Mouse (Mus musculus) liver, adult 2 months (tissue): ENCODE results near the gene Zc3h18. TPM values are rescaled to one million over a fixed set of nuclear protein-coding genes. Genes with fewer than 3 reads are reported as not detected.

Source experiments
- DNase-seq: peaks from one replicate; pipeline ENCODE4 v3.0.0-alpha.2; 2011; ENCODE audit warnings: low read depth, low spot score; ENCODE audit errors: extremely low read depth
- H3K27ac ChIP-seq: fragments of 200-500 bp; replicated peaks from 2 replicates; pipeline ENCODE4 v1.5.1; 2012; ENCODE audit warnings: low read depth, mild to moderate bottlenecking, control low read depth, inconsistent platforms, low read length; ENCODE audit not compliant: insufficient read depth
- H3K27me3 ChIP-seq: fragments of 200-500 bp; 2 replicates; pipeline ENCODE4 v1.6.1; 2012; ENCODE audit warnings: mild to moderate bottlenecking, moderate library complexity, low read length, inconsistent platforms; ENCODE audit not compliant: control insufficient read depth, insufficient read depth
- H3K36me3 ChIP-seq: fragments of 200-500 bp; 2 replicates; pipeline ENCODE4 v1.6.1; 2012; ENCODE audit warnings: low read length, inconsistent platforms; ENCODE audit not compliant: control insufficient read depth, insufficient read depth
- H3K4me1 ChIP-seq: fragments of 200-500 bp; 2 replicates; pipeline ENCODE4 v1.6.1; 2011; ENCODE audit warnings: low read length; ENCODE audit not compliant: control insufficient read depth, insufficient read depth
- H3K4me3 ChIP-seq: fragments of 200-500 bp; 2 replicates; pipeline ENCODE4 v1.5.1; 2011; ENCODE audit warnings: low read depth, mild to moderate bottlenecking, control low read depth, low read length, moderate library complexity; ENCODE audit not compliant: insufficient read depth
- H3K79me2 ChIP-seq: fragments of 200-500 bp; 2 replicates; pipeline ENCODE4 v1.6.1; 2012; ENCODE audit warnings: inconsistent platforms, mild to moderate bottlenecking, low read length, moderate library complexity; ENCODE audit not compliant: control insufficient read depth, insufficient read depth
- H3K9ac ChIP-seq: fragments of 200-500 bp; 2 replicates; pipeline ENCODE4 v1.6.1; 2012; ENCODE audit warnings: low read depth, mild to moderate bottlenecking, control low read depth, inconsistent platforms, low read length
- CTCF ChIP-seq: fragments of 200-500 bp; IDR thresholded peaks from 2 replicates; pipeline ENCODE4 v1.5.1; 2011; ENCODE audit warnings: low read depth, low read length, control low read depth
- POLR2A ChIP-seq: fragments of 200-500 bp; IDR thresholded peaks from 2 replicates; pipeline ENCODE4 v1.6.1; 2011; ENCODE audit warnings: low read length, control low read depth; ENCODE audit not compliant: insufficient read depth; ENCODE audit errors: extremely low read depth
- WGBS: fragments of 180-500 bp; shearing (Covaris S2); methylation state at CpG from one replicate; pipeline ENCODE4 v1.1.7; 2018; 5-methylcytosine and 5-hydroxymethylcytosine counted together
- polyA plus RNA-seq: library from polyadenylated mRNA; depleted of rRNA; stranded (reverse); fragments of >200 nt; gene quantifications from 2 replicates; pipeline ENCODE4 v1.2.3, GENCODE M21; 2012
- total RNA-seq: library from RNA; depleted of rRNA; stranded (reverse); fragments of >200 nt; gene quantifications from 2 replicates; pipeline ENCODE4 v1.2.3, GENCODE M21; 2014

Gene Zc3h18
- total and polyA plus RNA-seq, 2 experiments = 10.9 to 22.3 TPM

- 85% methylated on average over 6 of the region's 6 CpGs for WGBS
- no peak for TF ChIP-seq CTCF
- TF ChIP-seq POLR2A = no peak
- H3K36me3 ChIP-seq = peaks cover 20% of the 10 kb centered on the region; the same call in 1 of the 2 replicates
- no peaks in the 10 kb centered on the region for H3K4me1 ChIP-seq
- no peak overlapping the region for H3K27ac ChIP-seq
- H3K4me3 ChIP-seq = no peak overlapping the region
- no peak for DNase-seq
- no peak overlapping the region for H3K9ac ChIP-seq
- H3K27me3 ChIP-seq = no peaks in the 10 kb centered on the region
- H3K79me2 ChIP-seq = no peaks in the 10 kb centered on the region
Observed at GRCm38 (mm10) chr8:122415554-122415953, 39.1 kb downstream of the Zc3h18 start.

DNA sequence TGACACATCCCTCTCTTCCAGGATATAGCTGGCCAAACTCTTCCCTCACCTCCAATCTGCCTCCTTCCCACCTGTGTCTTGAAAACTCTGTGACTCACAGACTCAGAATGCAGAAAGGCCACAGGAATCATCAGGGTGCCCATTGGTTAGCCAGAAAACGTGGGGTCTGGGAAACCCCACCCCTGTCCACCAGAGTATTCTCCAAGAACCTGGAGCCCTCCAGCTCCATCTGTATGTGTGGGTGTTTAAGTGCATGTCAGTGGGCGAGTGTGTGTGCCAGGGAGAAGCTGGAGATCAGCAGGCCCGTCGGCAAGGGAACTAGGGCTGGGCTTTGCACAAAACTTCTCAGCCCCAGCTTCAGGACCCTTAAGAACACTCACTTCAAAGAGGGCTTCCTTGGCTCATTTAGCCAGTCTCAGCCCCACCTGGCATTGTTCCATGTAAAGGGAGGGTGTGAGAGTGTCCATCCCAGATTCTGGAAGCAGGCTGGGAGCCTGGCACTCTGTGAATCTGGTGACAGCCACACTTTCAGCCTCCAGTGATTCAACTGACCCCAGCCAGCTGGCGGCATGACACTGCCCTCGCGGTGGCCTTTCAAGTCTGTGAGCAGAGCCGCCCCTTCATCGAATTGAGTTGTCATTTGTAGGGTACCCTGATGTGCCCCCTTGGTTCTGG, 43.6 kb downstream of the Zc3h18 start:
- Histone ChIP-seq H3K27ac (no peak overlapping the region), H3K27me3 (no peaks in the 10 kb centered on the region), H3K36me3 (peaks cover 8% of the 10 kb centered on the region; the same call in 1 of the 2 replicates), H3K9ac (no peak overlapping the region), H3K4me1 (no peaks in the 10 kb centered on the region), H3K4me3 (no peak overlapping the region), H3K79me2 (no peaks in the 10 kb centered on the region)
- TF ChIP-seq POLR2A (no peak), CTCF (no peak)
- 78% methylated on average over 9 of the region's 9 CpGs for WGBS
- no peak for DNase-seq

GRCm38 (mm10) chr8:122421376-122422070, 45.1 kb downstream of the Zc3h18 start, which contains the start of gene Il17c:
TSS of gene Il17c (plus strand) at chr8:122422020.
- no peak for DNase-seq
- no peak within 1 kb of the TSS for H3K27ac ChIP-seq
- no peaks in the 10 kb centered on the region for H3K79me2 ChIP-seq
- no peaks in the 10 kb centered on the region; the same call in 1 of the 2 replicates for H3K36me3 ChIP-seq
- no peaks in the 10 kb centered on the region for H3K4me1 ChIP-seq
- TF ChIP-seq POLR2A = no peak
- no peak for TF ChIP-seq CTCF
- H3K9ac ChIP-seq = no peak within 1 kb of the TSS
- H3K4me3 ChIP-seq = no peak within 1 kb of the TSS
- 69% methylated on average over 14 of the region's 14 CpGs for WGBS
- no peaks in the 10 kb centered on the region for H3K27me3 ChIP-seq

DNA sequence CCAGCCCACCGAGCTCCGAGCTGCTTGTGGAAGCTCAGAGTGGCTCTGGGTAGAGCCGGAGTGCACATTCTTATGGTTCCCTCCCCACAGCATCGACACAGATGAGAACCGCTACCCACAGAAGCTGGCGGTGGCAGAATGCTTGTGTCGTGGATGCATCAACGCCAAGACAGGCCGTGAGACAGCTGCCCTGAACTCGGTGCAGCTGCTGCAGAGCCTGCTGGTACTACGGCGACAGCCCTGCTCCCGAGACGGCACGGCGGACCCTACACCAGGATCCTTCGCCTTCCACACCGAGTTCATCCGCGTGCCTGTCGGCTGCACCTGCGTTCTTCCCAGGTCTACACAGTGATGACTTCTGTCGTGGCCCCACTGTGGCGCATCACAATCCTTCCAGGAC, 46.8 kb downstream of the Zc3h18 start:
- no peak for TF ChIP-seq CTCF
- TF ChIP-seq POLR2A = no peak
- WGBS = 93% methylated on average over 24 of the region's 24 CpGs
- H3K79me2 ChIP-seq = no peaks in the 10 kb centered on the region
- no peak overlapping the region for H3K27ac ChIP-seq
- no peak overlapping the region for H3K9ac ChIP-seq
- H3K4me3 ChIP-seq = no peak overlapping the region
- no peaks in the 10 kb centered on the region for H3K27me3 ChIP-seq
- no peaks in the 10 kb centered on the region for H3K4me1 ChIP-seq
- no peaks in the 10 kb centered on the region for H3K36me3 ChIP-seq
- DNase-seq = no peak

DNA sequence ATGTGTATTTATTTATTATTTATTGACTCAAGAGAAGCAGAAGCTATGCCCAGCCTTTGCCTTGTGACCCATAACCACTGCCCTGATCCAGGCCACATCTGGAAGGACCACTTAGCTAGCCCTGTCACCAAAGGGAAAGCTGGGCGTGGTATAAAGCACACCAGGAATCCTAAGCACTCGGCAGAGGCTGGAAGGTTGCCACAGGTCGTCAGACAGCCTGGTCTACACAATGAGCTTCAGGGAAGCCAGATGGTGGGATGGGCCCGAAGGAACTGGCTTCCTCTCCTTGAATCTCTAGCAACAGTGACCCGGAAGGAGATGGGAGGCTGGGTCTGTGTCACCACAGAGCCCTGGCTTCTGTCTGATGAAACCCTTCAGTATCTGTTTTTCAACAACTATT, 47.2 kb downstream of the Zc3h18 start:
- TF ChIP-seq POLR2A (no peak), CTCF (no peak)
- H3K4me1 ChIP-seq = no peaks in the 10 kb centered on the region
- no peak overlapping the region for H3K9ac ChIP-seq
- no peak overlapping the region for H3K27ac ChIP-seq
- no peaks in the 10 kb centered on the region for H3K79me2 ChIP-seq
- 59% methylated on average over 5 of the region's 5 CpGs for WGBS
- H3K36me3 ChIP-seq = no peaks in the 10 kb centered on the region
- no peak overlapping the region for H3K4me3 ChIP-seq
- no peaks in the 10 kb centered on the region for H3K27me3 ChIP-seq
- no peak for DNase-seq

DNA sequence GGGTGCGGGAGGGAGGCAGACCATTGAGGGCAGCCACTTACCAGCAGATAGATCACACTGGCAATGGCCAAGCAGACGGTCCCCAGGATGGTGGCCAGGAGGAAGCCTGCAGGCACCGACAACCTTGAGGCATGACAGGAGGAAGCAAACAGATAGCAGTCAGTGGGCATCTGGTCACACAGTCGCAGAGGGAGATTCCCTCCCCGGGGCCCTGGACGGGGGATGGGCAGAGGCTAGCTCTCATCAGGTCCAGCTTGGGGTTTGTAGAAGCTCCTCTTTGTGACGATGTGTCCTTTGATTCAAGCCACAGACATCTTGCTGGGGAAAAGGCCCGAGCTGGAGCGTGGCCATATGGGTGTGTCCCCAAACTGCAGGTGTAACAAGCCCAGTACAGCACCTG, 49.7 kb downstream of the Zc3h18 start:
- no peak for TF ChIP-seq CTCF
- TF ChIP-seq POLR2A = no peak
- H3K27me3 ChIP-seq = no peaks in the 10 kb centered on the region
- 72% methylated on average over 9 of the region's 9 CpGs for WGBS

More for the DNA sequence above, 49.7 kb downstream of the Zc3h18 start:
- no peak overlapping the region for H3K27ac ChIP-seq
- no peak for DNase-seq
- no peaks in the 10 kb centered on the region for H3K4me1 ChIP-seq
- no peak overlapping the region for H3K4me3 ChIP-seq
- H3K36me3 ChIP-seq = no peaks in the 10 kb centered on the region
- no peak overlapping the region for H3K9ac ChIP-seq
- no peaks in the 10 kb centered on the region for H3K79me2 ChIP-seq
